Mouse (Mus musculus): ENCODE measurements around the gene Efemp2.

GRCm38 (mm10) chr19:5455037-5455436 lies 18.7 kb upstream of the Efemp2 start:
- TF ChIP-seq CTCF (IDR thresholded peaks at IDR 0.05; ENCODE audit: low read depth, low read length), result no peak
- no peak for TF ChIP-seq POLR2A (IDR thresholded peaks at IDR 0.05; ENCODE audit: borderline replicate concordance, low read depth, low read length)
